22 mouse cellular contexts compared by ENCODE assay signal in the genomic region with DNA sequence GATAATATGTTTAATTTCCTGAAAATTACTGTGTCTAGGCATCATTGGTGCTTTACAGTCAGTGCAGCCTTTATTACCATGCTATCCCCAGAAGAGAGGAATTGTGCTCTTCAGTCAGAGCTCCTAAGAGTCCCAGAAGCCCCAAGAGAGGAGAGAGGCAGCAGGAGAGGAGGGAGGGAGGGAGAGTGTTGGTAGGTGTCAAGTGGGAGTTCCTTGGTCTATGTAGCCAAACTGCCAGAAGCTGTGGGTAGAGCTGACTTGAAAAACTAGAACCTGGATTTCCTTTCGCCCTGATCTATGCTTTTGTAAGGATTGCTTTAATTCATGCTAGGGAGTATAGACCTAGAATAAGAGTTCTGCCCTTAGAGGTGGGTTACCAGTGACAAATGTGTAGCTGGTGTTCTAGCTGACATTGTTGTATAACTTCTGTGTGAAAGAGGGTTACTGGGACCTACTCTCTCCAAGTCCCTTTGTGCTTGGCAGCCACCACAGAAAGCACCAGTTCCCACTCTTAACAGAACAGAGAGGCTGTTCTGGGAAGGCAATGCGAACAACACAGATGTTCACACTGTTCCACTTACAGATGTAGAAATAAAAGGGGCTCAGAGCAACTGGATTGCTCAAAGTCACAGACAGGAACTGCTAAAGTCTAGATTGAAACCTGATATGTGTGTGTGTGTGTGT. TPM values are rescaled to one million over a fixed set of nuclear protein-coding genes. Genes with fewer than 3 reads are reported as not detected.
DNase-seq lines count a peak whose midpoint lies in the region; ATAC-seq and TF ChIP-seq lines count a peak whose summit lies in the region.
"Had no signal": no experiment of that assay in that cellular context is flagged by ENCODE, and none has a peak within 500 bp of the region (broad histone marks: within the 10 kb centered on the region; RNA-seq: fewer than 3 reads in every experiment).

No protein-coding gene starts in this region.

- no peak for DNase-seq in frontal cortex, postnatal 25 days (ENCODE audit: low spot score in 2 of 2)
- no peak for DNase-seq in kidney, postnatal 0 days (ENCODE audit: low spot score)
- peak; percentile 17 to 28 for DNase-seq in left cerebral cortex, postnatal 36 days (ENCODE audit: low spot score in 2 of 2)
- DNase-seq in left cerebral cortex, postnatal 10 days (ENCODE audit: extremely low spot score in 1 of 2, low spot score in 2 of 2): no peak
- DNase-seq in 416B (ENCODE audit: low read depth): peak; percentile 37
- no peak for DNase-seq in gastrocnemius, adult 2 months
- DNase-seq: adrenal gland, postnatal 10 days; cerebellum, adult 11-12 months; cerebellum, adult 9-11 months; cerebellum, postnatal 36 days; gastrocnemius, postnatal 14 days; heart, adult 2 months; heart, postnatal 14 days had no signal

- H3K4me1 ChIP-seq in kidney, postnatal 0 days (replicated peaks; ENCODE audit: insufficient read depth, low read length): 0 out of 2 replicates have a peak, but pooled peaks cover 4% of the 10 kb centered on the region
- peaks cover 8% of the 10 kb centered on the region; the same call in 1 of the 2 replicates for H3K4me1 ChIP-seq in kidney, embryonic 16.5 days (ENCODE audit: insufficient read depth, low read length)
- H3K4me1 ChIP-seq: embryonic facial prominence, embryonic 13.5 days; forebrain, embryonic 12.5 days; heart, embryonic 15.5 days; hindbrain, embryonic 10.5 days had no signal

- whole genome bisulfite sequencing in kidney, postnatal 0 days: 56% methylated on average over 2 of the region's 2 CpGs
- 62% methylated on average over 2 of the region's 2 CpGs for WGBS in kidney, embryonic 16.5 days

- TF ChIP-seq CTCF in kidney, postnatal 0 days (IDR thresholded peaks at IDR 0.05; ENCODE audit: low read depth): no peak
- TF ChIP-seq CTCF in gastrocnemius, adult 2 months (IDR thresholded peaks at IDR 0.05): no peak

- H3K9me3 ChIP-seq in kidney, postnatal 0 days (replicated peaks; ENCODE audit: low read length): no peaks in the 10 kb centered on the region
- H3K9me3 ChIP-seq in kidney, embryonic 16.5 days (ENCODE audit: low read length): peaks cover 3% of the 10 kb centered on the region
- H3K9me3 ChIP-seq: embryonic facial prominence, embryonic 13.5 days; forebrain, embryonic 12.5 days; heart, embryonic 15.5 days had no signal

- H3K27ac ChIP-seq in kidney, postnatal 0 days: 0 out of 2 replicates have a peak overlapping the region, but pooled peaks have one; percentile 31
- H3K27ac ChIP-seq in kidney, embryonic 16.5 days (ENCODE audit: low read length): no peak overlapping the region
- no peak overlapping the region for H3K27ac ChIP-seq in gastrocnemius, adult 2 months
- H3K27ac ChIP-seq: embryonic facial prominence, embryonic 13.5 days; forebrain, embryonic 12.5 days; heart, adult 2 months; heart, embryonic 15.5 days; hindbrain, embryonic 10.5 days; hindbrain, embryonic 14.5 days had no signal

- H3K27me3 ChIP-seq in kidney, postnatal 0 days (ENCODE audit: insufficient read depth, low read length): no peaks in the 10 kb centered on the region
- no peaks in the 10 kb centered on the region for H3K27me3 ChIP-seq in kidney, embryonic 16.5 days (ENCODE audit: insufficient read depth, low read length)
- H3K27me3 ChIP-seq: embryonic facial prominence, embryonic 13.5 days; forebrain, embryonic 12.5 days; heart, embryonic 15.5 days had no signal

- H3K4me3 ChIP-seq in kidney, postnatal 0 days (replicated peaks; ENCODE audit: low read depth, low read length): no peak overlapping the region
- H3K4me3 ChIP-seq in kidney, embryonic 16.5 days (ENCODE audit: low read length): no peak overlapping the region
- H3K4me3 ChIP-seq in gastrocnemius, adult 2 months: no peak overlapping the region
- H3K4me3 ChIP-seq: embryonic facial prominence, embryonic 13.5 days; forebrain, embryonic 12.5 days; heart, adult 2 months; heart, embryonic 15.5 days; hindbrain, embryonic 10.5 days had no signal

- no peak overlapping the region for H3K9ac ChIP-seq in kidney, postnatal 0 days (ENCODE audit: low read depth, low read length)
- no peak overlapping the region for H3K9ac ChIP-seq in kidney, embryonic 16.5 days (replicated peaks; ENCODE audit: low read length)
- H3K9ac ChIP-seq: embryonic facial prominence, embryonic 13.5 days; forebrain, embryonic 12.5 days; heart, embryonic 15.5 days; hindbrain, embryonic 14.5 days had no signal

- H3K36me3 ChIP-seq in kidney, postnatal 0 days (ENCODE audit: insufficient read depth, low read length): no peaks in the 10 kb centered on the region
- peaks cover 3% of the 10 kb centered on the region; the same call in 1 of the 2 replicates for H3K36me3 ChIP-seq in kidney, embryonic 16.5 days (ENCODE audit: insufficient read depth, low read length)
- H3K36me3 ChIP-seq: forebrain, embryonic 12.5 days had no signal

- peak; percentile 92 for ATAC-seq in frontal cortex, adult (ENCODE audit: low TSS enrichment)
- no peak for ATAC-seq in kidney, postnatal 0 days (replicated peaks; ENCODE audit: low FRiP score, low read depth)
- ATAC-seq in kidney, embryonic 16.5 days (ENCODE audit: low FRiP score, low TSS enrichment): no peak; the same call in 1 of the 2 replicates
- ATAC-seq: forebrain, embryonic 16.5 days had no signal

- intact Hi-C loops in left cerebral cortex, postnatal 36 days (cut with DNase I): no loop called here
- intact Hi-C loops in left cerebral cortex, postnatal 10 days (cut with DNase I): no loop called here
- intact Hi-C loops in gastrocnemius, adult 2 months (cut with DNase I): no loop called here

- H3K4me2 ChIP-seq in kidney, postnatal 0 days (ENCODE audit: low read length): no peak overlapping the region
- H3K4me2 ChIP-seq in kidney, embryonic 16.5 days (replicated peaks; ENCODE audit: low read depth, low read length): no peak overlapping the region
- H3K4me2 ChIP-seq: embryonic facial prominence, embryonic 13.5 days; forebrain, embryonic 12.5 days; heart, embryonic 11.5 days; heart, embryonic 15.5 days; hindbrain, embryonic 14.5 days had no signal

RNA-seq across cellular contexts. Expression of a gene that starts 7.6 kb away (rescaled TPM):
- polyA plus RNA-seq in kidney, postnatal 0 days (2015; fragmentation: Nextera tagmentation; extraction: Ambion mirVana): 28.8 and 34.4 TPM in 2 replicates
- polyA plus RNA-seq in kidney, embryonic 16.5 days (2015; fragmentation: Nextera tagmentation; extraction: Ambion mirVana): 21.6 and 25.6 TPM in 2 replicates
- 10 to 100 TPM; 52.6 to 55.0 TPM for total RNA-seq in left cerebral cortex, postnatal 36 days (2021)
- 10 to 100 TPM; 57.2 to 61.5 TPM for total RNA-seq in left cerebral cortex, postnatal 10 days (2021)
- 1 to 10 TPM; 7.7 to 7.8 TPM for total RNA-seq in gastrocnemius, adult 2 months (2021)

Comparison
In these comparisons a context has a peak if more than half of its experiments do, and no peak if none do; other contexts are left out.
1. DNase-seq: peak in left cerebral cortex, postnatal 36 days (2 of 2) and 416B (single experiment); none in frontal cortex, postnatal 25 days (0 of 2), kidney, postnatal 0 days (single experiment), left cerebral cortex, postnatal 10 days (0 of 2) and gastrocnemius, adult 2 months (single experiment).
2. RNA of a gene that starts 7.6 kb away (total RNA-seq): 57.2 to 61.5 TPM in left cerebral cortex, postnatal 10 days and 52.6 to 55.0 TPM in left cerebral cortex, postnatal 36 days; 7.7 to 7.8 TPM in gastrocnemius, adult 2 months; every median in the first group is over 4 times any median in the second.